Mouse (Mus musculus) hindbrain, postnatal 0 days (tissue): ENCODE data around the gene Nid1. TPM values are rescaled to one million over a fixed set of nuclear protein-coding genes. Genes with fewer than 3 reads are reported as not detected.
A peak's percentile ranks its signal among the peaks of the same experiment; 100 is the strongest.
"Not testable (repeated sequence)": the region's sequence is repeated elsewhere in the genome, so short reads cannot be mapped to it uniquely, and the experiment has no call there.

Experiments
- ATAC-seq: fragments of 200-750 bp; cut with Nextera tagmentation; 2 replicates; pipeline ENCODE4 v1.8.0; 2017; ENCODE audit warnings: mild to moderate bottlenecking, moderate TSS enrichment, moderate library complexity
- DNase-seq: peaks from one replicate; pipeline ENCODE4 v3.0.0-alpha.2; 2015; ENCODE audit warnings: low spot score
- H3K27ac ChIP-seq: fragments of 300-500 bp; sonication (generic); 2 replicates; pipeline ENCODE4 v1.5.1; 2014; ENCODE audit warnings: mild to moderate bottlenecking
- H3K27me3 ChIP-seq: fragments of 300-500 bp; sonication (generic); 2 replicates; pipeline ENCODE4 v1.6.1; 2014; ENCODE audit warnings: low read length, mixed read lengths; ENCODE audit not compliant: insufficient read depth
- H3K36me3 ChIP-seq: fragments of 300-500 bp; sonication (generic); 2 replicates; pipeline ENCODE4 v1.6.1; 2014; ENCODE audit warnings: low read length, mixed read lengths; ENCODE audit not compliant: insufficient read depth
- H3K4me1 ChIP-seq: fragments of 300-500 bp; sonication (generic); 2 replicates; pipeline ENCODE4 v1.6.1; 2014; ENCODE audit warnings: antibody characterized with exemption, low read length, mixed read lengths; ENCODE audit not compliant: insufficient read depth
- H3K4me2 ChIP-seq: fragments of 300-500 bp; sonication (generic); 2 replicates; pipeline ENCODE4 v1.6.1; 2014; ENCODE audit warnings: low read depth, mild to moderate bottlenecking, low read length, moderate library complexity, mixed read lengths
- H3K4me3 ChIP-seq: fragments of 300-500 bp; sonication (generic); 2 replicates; pipeline ENCODE4 v1.5.1; 2014; ENCODE audit warnings: low read length
- H3K9ac ChIP-seq: fragments of 300-500 bp; sonication (generic); replicated peaks from 2 replicates; pipeline ENCODE4 v1.6.1; 2014; ENCODE audit warnings: mild to moderate bottlenecking, low read length, moderate library complexity, mixed read lengths
- H3K9me3 ChIP-seq: fragments of 300-500 bp; sonication (generic); 2 replicates; pipeline ENCODE4 v1.6.1; 2016; ENCODE audit warnings: low read length, mixed read lengths
- WGBS: fragments of 180-500 bp; shearing (Covaris S2); extraction: QIAGEN DNeasy Blood & Tissue Kit; methylation state at CpG from one replicate; pipeline ENCODE4 v1.1.7; 2014; 5-methylcytosine and 5-hydroxymethylcytosine counted together
- polyA plus RNA-seq: library from polyadenylated mRNA; unstranded; fragments of >200 nt; fragmentation: Nextera tagmentation; extraction: Ambion mirVana; gene quantifications from 2 replicates; pipeline ENCODE4 v1.2.1, GENCODE M21; 2015
- total RNA-seq: library from RNA; depleted of rRNA; stranded (reverse); fragments of >200 nt; gene quantifications from 2 replicates; pipeline ENCODE4 v1.2.3, GENCODE M21; 2014; rRNA removed

Nid1 gene
- 120 and 136 TPM in 2 replicates for total RNA-seq
- polyA plus RNA-seq: 51.9 and 56.7 TPM in 2 replicates

- ATAC-seq: peak; percentile 84
- Histone ChIP-seq H3K4me3 (peak within 1 kb of the TSS; percentile 15; the same call in 1 of the 2 replicates), H3K4me2 (peak within 1 kb of the TSS; percentile 35; the same call in 1 of the 2 replicates)
- H3K9me3 ChIP-seq, H3K36me3 ChIP-seq, DNase-seq, H3K27me3 ChIP-seq, H3K4me1 ChIP-seq, H3K27ac ChIP-seq, H3K9ac ChIP-seq: not testable (repeated sequence)
- 0% methylated on average over 22 of the region's 39 CpGs for WGBS
These were observed at the start of gene Nid1 for GRCm38 (mm10) chr13:13437460-13438015. Nid1 (plus strand) TSS chr13:13437551.

- not testable (repeated sequence) for H3K4me1 ChIP-seq, H3K27ac ChIP-seq, H3K9me3 ChIP-seq, H3K36me3 ChIP-seq, H3K27me3 ChIP-seq, H3K9ac ChIP-seq
- H3K4me3 ChIP-seq: peak within 1 kb of the TSS; percentile 35
- peak; percentile 92 for ATAC-seq
- WGBS: 0% methylated on average over 38 of the region's 78 CpGs
- DNase-seq: peak; percentile 61
- H3K4me2 ChIP-seq: peak within 1 kb of the TSS; percentile 48
These were observed 43.9 kb upstream of the Nid1 start, which contains the start of gene Gpr137b for GRCm38 (mm10) chr13:13393228-13394095. Gpr137b (minus strand) TSS chr13:13394014.

DNA sequence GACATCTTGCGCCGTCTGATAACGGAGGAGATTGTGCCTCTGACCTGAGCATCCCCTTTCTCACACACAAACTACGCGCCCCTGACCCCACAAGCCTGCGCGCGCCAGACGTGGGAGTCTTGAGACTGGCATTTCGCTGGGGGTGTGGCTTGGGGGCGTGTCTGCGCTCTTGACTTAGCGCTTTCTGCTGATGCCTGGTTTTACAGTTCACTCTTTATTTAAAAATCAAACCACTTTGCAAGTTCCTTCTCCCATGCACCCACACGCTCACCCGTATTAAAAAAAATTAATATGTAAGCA, 43.3 kb upstream of the Nid1 start:
- peak overlapping the region; percentile 35 for H3K4me3 ChIP-seq
- not testable (repeated sequence) for H3K27me3 ChIP-seq, H3K9me3 ChIP-seq, H3K9ac ChIP-seq, H3K36me3 ChIP-seq, H3K4me1 ChIP-seq, H3K27ac ChIP-seq
- DNase-seq (peak; percentile 73), ATAC-seq (peak; percentile 73)
- 0% methylated on average over 13 of the region's 15 CpGs for WGBS
- H3K4me2 ChIP-seq: peak overlapping the region; percentile 48

DNA sequence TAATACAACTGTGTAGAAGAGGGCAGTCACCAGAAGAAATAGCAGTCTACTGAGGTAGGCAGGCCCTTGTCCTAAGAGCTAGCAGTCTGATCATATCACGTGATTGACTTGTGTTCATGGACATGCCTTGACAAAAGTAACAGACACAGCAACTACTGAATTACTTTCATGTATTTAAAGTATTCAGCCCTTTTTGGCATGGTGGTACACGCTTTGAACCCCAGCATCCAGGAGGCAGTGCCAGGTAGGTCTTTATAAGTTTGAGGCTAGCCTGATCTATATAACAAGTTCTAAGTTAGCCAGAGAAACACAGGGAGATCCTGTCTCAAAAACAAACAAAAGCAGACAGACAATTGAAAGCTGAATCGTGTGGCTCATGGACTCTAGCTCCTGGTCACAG, 36.5 kb upstream of the Nid1 start:
- H3K4me1 ChIP-seq, H3K4me2 ChIP-seq, H3K4me3 ChIP-seq, H3K27me3 ChIP-seq, ATAC-seq, DNase-seq, H3K9me3 ChIP-seq, H3K27ac ChIP-seq, H3K36me3 ChIP-seq, H3K9ac ChIP-seq: not testable (repeated sequence)
- 80% methylated on average over 3 of the region's 3 CpGs for WGBS

GRCm38 (mm10) chr13:13402818-13403217, 34.5 kb upstream of the Nid1 start:
- not testable (repeated sequence) for H3K4me3 ChIP-seq, H3K4me2 ChIP-seq

DNA sequence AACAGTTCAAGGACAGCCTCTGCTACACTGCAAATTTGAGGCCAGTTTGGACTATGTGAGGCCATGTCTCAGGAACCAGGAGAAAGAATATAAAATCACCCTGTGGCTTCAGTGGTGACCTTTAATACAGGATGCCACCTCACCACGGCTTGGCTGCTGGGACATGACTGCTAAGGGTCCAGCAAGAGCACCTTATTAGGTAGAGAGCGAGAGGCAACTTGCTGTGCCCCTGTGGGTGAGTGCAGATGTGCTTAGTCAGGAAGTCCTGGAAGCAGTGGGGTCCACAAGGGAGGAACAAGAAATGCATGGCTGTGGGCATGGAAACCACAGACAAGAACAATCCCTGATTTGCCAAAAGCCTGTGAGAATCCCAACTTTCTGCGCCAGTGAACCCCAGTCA, 34.0 kb upstream of the Nid1 start:
- not testable (repeated sequence) for ATAC-seq, DNase-seq, H3K27ac ChIP-seq, H3K4me1 ChIP-seq, H3K4me2 ChIP-seq, H3K9me3 ChIP-seq, H3K4me3 ChIP-seq, H3K27me3 ChIP-seq, H3K36me3 ChIP-seq, H3K9ac ChIP-seq
- WGBS: 88% methylated on average over 2 of the region's 3 CpGs

More at GRCm38 (mm10) chr13:13402818-13403217, 34.5 kb upstream of the Nid1 start:
- H3K9me3 ChIP-seq, H3K36me3 ChIP-seq, H3K27ac ChIP-seq, H3K4me1 ChIP-seq, H3K9ac ChIP-seq, H3K27me3 ChIP-seq, DNase-seq, ATAC-seq: not testable (repeated sequence)
- 78% methylated on average over 5 of the region's 5 CpGs for WGBS

DNA sequence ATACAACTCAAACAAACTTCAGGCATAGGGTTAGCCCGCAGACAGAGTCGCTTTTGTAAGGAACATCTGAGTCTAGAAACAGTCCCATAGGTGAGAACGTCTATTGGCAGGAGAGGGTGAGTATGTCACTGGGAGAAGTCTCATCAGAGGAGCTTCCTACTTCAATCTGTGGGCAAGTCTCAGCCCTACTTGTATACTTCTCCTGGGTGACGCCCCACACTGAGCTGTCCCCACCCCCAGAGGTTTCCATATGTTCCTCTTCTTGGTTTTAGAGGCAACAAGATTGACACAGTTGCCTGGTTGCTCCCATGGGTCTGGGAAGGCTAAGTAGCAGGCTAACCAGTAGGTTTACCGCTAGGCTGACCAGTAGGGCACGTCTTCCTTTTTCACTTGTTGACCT, 33.5 kb upstream of the Nid1 start:
- H3K4me1 ChIP-seq, H3K27ac ChIP-seq, ATAC-seq, H3K27me3 ChIP-seq, DNase-seq, H3K9ac ChIP-seq, H3K4me2 ChIP-seq, H3K9me3 ChIP-seq, H3K36me3 ChIP-seq, H3K4me3 ChIP-seq: not testable (repeated sequence)
- 73% methylated on average over 4 of the region's 6 CpGs for WGBS

DNA sequence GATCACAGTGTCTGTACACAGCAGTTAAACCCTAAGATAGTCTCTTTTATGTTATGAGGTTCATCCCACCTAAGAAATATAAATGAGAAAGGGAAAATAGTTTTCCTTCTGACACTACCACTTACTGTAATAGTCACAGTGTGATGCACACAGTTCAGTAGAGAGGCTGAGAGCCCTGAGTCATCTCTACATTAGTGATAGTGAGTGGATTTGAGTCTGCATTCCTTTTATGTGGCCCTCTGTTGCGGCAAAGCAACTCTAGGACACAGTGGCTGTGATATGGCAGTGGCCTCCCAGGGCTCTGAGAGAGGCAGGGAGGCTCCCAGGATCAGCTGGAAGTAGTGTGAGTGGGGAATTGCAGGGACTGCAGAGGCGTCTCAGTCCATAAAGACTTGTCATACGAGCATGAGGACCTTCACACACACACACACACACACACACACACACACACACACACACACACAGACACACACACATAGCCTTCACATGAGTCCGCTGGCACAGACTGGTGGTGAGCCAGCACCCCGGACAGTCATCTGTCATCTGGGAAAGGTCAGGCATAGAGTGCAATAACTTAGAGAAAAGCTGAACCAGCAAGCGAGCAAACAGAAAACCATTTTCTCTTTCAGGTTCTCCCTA, 32.7 kb upstream of the Nid1 start:
- not testable (repeated sequence) for H3K4me2 ChIP-seq, H3K27ac ChIP-seq, H3K4me1 ChIP-seq, H3K9me3 ChIP-seq, ATAC-seq, DNase-seq, H3K9ac ChIP-seq, H3K4me3 ChIP-seq, H3K27me3 ChIP-seq, H3K36me3 ChIP-seq
- 80% methylated on average over 6 of the region's 6 CpGs for WGBS

DNA sequence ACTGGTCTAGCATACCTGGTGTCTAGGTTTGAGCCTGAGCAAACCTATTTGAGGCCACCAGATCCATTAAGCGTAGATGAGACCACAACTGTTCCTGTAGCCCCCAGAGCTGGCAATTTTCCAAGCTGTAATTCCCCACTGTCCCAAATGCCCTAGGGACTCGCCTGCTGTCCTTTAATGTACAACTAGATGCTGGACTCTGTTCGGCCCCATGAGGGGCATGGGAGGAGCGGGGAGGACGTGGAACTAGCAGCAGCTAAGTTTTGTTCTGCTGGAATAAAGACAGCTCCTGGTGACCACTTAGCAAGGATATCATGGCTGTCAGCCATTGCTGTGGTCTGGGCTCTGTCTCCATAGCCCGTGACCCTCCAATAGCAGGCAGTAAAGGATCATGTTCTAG, 31.8 kb upstream of the Nid1 start:
- not testable (repeated sequence) for ATAC-seq

More for the DNA sequence above, 31.8 kb upstream of the Nid1 start:
- H3K4me1 ChIP-seq, H3K27me3 ChIP-seq, H3K4me2 ChIP-seq, H3K27ac ChIP-seq, H3K9ac ChIP-seq, H3K36me3 ChIP-seq, H3K9me3 ChIP-seq, H3K4me3 ChIP-seq, DNase-seq: not testable (repeated sequence)
- no CpG with 5 or more reads among the region's 6 CpGs for WGBS
